Mouse (Mus musculus) retina, adult 2 months (tissue): ENCODE measurements around the gene Cep170b.

Experiments
- DNase-seq: peaks from one replicate; pipeline ENCODE4 v3.0.0-alpha.2; 2012; ENCODE audit warnings: low read depth, low spot score

Gene Cep170b

GRCm38 (mm10) chr12:112702374-112703320 lies 17.6 kb upstream of the Cep170b start:
- no peak for DNase-seq

- no peak for DNase-seq
Observed at GRCm38 (mm10) chr12:112706704-112707572, 13.3 kb upstream of the Cep170b start.

GRCm38 (mm10) chr12:112707573-112707869 lies 12.7 kb upstream of the Cep170b start:
- DNase-seq, result no peak

DNA sequence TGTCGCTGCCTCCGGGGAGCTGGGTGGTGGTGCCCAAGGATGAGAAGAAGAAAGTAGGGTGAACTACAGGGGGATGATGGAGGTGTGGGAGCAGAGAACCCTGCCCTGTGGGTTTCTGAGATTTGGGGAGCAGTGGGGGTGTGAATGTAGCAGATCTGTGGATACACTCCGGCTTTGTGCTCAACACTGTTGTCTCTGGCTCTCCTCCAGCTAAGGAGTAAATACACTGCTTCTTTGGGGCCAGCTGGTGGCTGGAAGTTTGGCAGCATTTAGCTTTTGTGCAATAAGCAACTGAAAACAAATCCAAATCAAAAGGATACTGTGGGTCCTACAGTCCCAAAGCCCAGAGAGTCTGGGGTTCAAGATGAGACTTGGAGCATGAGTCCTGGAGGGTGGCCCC lies 6.3 kb upstream of the Cep170b start:
- DNase-seq, result no peak

- no peak for DNase-seq
Observed at GRCm38 (mm10) chr12:112717140-112717539, 3.1 kb upstream of the Cep170b start.

- DNase-seq, result no peak
Observed at GRCm38 (mm10) chr12:112718995-112719394, 1.3 kb upstream of the Cep170b start.

DNA sequence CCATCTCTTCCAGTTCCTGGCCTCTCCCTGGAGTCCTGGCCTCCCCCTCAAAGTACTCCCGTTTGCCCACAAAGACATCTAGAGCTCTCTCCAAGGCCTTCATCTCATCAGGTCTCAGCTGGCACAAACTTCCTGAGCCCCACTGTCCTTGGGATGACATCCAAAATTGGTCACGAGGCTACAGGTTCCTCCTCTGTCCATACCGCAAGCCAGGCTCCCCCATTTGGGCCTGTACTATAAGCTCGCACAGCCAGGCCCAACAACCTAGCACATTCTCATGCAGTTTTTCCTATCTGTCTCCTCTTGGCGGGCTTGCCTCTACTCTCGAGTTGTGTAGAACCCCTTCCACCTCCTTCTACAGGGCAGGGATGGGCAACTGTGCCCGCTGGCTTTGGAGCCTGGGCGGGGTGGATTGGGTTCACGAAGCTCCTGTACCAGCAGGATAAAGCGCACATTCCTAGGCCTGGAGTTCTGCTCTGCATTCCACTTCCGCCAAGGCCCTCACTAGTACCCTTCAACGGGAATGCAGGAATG lies 702 bp downstream of the Cep170b start:
- no peak for DNase-seq

DNA sequence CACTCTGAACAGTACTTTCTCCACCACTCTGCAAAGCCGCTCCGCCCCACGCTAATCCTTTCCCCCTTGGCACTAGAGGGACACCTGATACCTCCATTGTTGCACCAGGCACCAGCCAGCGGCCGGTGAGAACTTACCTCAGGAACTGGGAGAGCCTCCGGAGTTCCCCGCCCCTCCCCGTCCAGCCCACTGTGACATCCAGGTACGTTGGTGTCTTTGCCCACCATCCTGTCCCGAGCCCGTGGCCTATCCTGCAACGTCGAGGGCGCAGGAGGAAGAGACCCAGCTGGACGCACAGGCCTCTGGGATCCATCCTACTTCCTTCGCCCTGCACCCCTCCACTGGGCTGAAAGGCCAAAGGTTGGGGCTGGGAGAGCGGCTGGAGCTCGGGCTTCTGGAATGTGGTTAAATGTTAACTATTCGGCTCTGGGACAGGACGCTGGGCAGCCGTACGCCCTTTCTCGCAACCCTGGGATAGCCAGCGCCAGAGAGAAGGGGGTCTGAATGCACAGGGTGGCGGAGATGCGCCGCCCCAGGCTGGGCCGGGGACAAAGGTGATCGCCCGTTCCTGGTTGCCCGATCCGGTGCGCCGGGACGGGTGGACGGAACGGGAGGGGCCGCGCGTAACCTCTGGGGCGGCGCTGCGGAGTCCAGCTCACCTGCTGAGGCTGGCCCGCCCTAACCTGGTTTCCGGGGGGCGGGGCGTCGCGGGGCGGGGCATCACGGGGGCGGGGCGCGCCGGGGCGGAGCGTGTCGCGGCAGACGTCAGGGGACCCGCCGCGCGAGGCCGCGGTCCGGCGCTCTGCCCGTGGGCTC lies 1.4 kb downstream of the Cep170b start:
- no peak for DNase-seq

- DNase-seq, result no peak
Observed at GRCm38 (mm10) chr12:112722240-112723027, 2.2 kb downstream of the Cep170b start.

- no peak for DNase-seq
Observed at GRCm38 (mm10) chr12:112723028-112723330, 2.7 kb downstream of the Cep170b start.

DNA sequence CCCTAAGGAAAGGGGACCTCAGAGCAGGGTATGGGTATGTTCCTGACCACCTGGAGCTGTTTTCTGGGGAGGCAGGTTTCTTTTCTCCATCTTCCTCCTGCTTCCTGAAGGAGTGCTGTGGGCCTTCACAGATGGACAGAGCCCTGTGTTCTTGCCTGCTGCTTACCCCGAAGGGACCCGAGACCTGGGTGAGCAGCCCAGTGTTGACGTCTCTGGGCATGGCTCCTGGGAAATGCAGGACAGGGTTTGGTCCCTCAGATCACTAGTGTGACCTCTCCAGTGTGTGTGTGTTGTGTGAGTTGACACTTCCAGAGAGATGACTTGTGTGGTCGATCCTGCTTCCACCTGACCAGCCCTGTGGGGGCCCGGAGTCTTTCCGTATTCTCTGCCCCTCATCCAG lies 3.2 kb downstream of the Cep170b start:
- DNase-seq, result no peak

GRCm38 (mm10) chr12:112724077-112724805 lies 4.0 kb downstream of the Cep170b start:
- DNase-seq, result no peak

- DNase-seq, result no peak
Observed at GRCm38 (mm10) chr12:112727801-112728200, 7.5 kb downstream of the Cep170b start.

- DNase-seq, result no peak
Observed at GRCm38 (mm10) chr12:112730808-112731207, 10.6 kb downstream of the Cep170b start.

DNA sequence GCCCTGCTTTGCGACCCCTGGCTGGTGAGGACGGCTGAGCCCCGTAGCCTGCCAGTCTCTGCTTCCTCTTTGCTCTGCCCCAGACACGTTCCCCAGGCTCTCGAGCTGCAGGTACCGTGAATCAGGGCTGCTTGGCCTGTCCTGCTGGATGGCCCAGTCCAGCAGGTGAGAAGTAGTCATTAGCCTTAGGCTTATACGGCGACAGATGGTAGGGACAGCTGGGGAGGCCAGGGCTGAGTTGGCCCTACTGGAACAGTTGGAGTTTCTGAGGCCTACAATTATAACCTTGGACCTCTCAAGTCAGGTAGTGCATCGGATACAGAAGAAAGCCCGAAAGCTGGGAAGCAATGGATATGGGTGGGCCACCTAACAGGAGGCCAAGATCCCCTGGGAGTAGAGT lies 12.3 kb downstream of the Cep170b start:
- DNase-seq, result no peak

- DNase-seq, result no peak
Observed at GRCm38 (mm10) chr12:112734108-112734820, 14.0 kb downstream of the Cep170b start.

- no peak for DNase-seq
Observed at GRCm38 (mm10) chr12:112734881-112735655, 14.8 kb downstream of the Cep170b start.

DNA sequence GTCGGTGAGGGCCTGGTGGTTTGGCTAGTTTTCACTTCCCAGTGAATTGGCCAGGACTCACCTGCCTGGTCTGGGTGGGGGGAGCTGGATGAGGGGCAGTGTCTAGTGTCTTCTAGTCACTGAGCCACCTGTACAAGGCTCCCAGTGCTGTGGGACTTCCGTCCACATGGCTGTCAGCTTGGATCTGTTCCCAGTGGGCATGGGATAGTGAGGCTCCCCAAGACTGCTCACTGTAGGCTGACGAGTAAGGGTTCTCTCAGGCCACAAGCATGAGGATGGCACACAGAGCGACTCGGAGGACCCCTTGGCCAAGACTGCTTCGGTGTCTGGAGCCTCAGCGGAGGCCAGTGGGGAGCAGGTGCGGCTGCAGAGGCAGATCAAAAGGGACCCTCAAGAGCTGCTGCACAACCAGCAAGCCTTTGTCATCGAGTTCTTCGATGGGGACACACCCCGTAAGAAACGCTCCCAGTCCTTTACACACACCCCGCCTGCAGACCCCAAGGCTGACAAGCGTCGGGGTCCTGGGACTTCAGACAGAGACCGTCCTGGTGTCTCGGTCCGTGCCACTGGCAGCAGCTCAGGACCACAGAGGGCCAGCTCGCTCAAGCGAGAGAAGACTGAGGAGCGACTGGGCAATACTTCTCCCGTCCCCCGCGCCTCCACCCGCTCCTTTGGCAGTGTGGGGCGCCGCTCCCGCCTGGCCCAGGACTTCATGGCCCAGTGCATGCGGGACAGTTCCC lies 15.8 kb downstream of the Cep170b start:
- no peak for DNase-seq
